Mouse (Mus musculus) yolk sac, embryonic 10.5 days (tissue): Measurements from ENCODE around the gene Zc2hc1b.
"Not testable (repeated sequence)": the region's sequence is repeated elsewhere in the genome, so short reads cannot be mapped to it uniquely, and the experiment has no call there.

Experiments used
- DNase-seq: peaks from one replicate; pipeline ENCODE4 v3.0.0-alpha.2; 2017; ENCODE audit warnings: low spot score

Gene Zc2hc1b

DNA sequence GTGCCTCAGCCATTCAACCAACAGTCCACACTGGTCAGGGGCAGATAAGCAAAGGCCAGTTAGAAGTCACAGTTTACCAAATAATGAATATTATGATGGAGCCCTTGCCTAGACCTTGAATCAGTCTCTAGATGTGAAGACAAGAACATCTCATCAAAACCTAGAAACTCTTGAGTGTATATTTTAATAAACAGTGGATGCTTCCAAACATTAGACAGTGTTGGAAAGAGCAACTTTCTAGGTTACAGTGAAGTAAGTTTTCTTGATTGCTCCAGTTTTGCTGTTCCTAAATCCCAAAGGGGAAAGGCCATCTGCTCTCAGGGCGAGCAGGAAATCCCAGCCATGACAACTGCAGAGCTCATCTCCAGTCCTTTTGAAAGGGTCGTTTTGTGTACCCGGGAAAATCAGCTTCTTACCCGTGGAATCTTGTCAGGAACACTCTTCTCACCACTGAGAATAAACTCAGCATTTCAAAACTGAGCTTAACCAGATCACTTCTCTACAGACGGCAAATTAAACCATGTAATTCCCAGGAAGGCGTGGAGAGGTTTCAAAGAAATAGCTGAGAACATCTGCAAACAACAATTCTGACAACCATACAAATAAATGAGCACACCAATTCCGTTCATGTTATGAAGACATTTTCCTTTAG is at the start of gene Zc2hc1b:
Zc2hc1b (minus strand) TSS at position 51 of the 652 bp plus-strand sequence.
- DNase-seq = no peak

DNA sequence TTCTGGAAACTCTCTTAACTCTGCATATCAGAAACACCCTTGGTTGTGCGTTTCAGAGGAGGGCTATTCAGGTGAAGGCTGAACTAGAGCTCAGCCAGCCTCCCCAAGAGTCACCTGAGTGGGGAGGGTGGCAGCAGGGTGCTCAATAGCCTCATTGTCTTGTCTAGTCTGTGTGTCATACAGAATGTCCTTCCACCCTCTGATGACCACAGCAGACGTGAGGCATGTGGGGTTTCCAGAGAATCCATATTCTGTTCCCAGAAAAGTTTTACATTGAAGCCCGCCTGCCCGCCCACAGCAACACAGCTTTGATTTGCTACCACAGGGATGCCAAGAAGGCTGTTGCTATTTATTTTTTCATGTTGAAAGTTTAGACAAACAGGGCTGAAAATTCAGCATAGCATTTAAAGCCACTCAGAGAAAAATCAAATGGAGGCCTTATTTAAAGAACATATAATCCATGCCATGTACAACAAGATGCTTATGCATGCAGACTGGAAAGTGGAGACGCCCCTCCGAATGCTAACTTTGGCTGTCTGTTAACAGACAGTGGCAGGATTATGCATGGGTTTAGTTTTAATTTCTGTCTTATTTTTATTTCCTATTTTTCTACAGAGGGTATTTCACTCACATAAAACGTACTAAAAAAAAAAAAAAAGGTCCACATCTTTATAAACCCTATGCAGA is 47.7 kb upstream of the Zc2hc1b start:
- no peak for DNase-seq

DNA sequence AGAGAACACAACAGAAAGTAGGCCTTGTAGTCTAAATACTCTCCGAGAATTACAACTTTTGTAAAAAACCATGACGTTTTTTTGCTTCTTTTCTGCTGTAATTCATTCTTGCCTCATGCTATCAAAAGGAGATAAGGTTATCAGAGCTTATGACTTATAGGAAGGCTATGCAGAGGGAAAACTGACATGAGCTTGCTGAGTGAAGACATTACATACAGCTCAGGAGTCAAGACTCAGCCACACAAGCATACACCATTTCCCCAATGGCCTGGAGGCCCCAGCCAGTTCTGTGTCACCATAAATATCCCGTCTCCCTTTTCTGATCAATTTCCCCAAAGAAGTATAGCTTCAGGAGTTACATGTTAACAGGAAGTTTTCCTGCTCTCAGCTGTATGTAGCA is 44.3 kb upstream of the Zc2hc1b start:
- DNase-seq = no peak

DNA sequence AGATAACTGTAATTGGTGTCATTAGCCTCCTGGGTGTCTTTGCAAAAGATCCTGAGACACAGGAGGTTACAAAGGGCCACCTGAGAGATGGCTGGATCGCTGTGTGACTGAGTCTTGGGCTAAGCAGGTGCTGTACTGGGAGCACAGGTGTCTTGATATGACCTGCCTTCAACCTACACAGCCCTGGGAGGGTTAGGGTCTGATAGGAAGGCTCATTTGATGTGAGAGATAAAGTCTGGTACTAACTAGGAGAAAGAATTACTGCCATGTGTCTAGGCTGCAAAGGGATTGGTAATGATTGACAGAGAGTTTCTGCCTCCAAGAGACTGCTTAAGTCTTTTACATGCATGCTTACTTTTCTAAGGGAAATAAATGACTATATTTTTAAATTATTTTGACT is 42.2 kb upstream of the Zc2hc1b start:
- DNase-seq = no peak

DNA sequence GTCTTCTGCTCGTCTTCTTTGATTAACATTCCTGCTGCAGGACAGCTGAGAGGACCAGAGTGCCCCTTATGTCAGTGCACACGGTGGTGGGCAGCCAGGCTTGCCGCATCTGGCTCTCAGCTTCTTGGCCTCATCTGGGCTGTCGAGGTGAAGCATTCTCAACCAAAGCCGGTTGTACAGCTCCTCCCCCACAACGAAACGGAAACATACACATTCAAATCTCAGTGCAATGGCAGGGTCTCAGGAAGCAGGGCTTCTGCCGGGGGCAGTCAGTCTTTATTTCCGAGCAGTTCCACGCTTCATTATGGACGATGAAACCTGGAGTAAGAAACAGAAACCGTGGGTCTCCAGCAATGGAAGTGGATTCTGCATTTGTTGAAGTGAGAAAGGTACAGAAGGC is 36.1 kb upstream of the Zc2hc1b start:
- DNase-seq = no peak

DNA sequence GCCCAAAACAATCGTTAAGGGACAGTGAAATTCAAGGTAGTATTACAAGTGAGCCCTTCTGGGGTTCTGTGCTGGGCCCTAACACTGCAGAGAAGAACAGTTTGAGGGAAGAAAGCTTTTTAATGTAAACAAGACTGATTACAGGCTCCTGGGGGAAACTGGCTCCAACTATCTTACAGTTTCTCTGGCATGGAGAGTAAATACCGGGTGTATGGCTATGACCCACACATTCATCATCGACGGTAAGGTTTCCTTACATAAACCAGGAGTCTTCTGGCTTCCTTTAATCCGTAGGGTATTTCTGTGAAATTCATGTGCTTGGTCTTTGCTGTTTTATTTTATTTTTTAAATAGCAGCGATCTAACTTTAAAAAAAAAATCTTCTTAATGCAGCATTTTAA is 35.0 kb upstream of the Zc2hc1b start:
- no peak for DNase-seq

DNA sequence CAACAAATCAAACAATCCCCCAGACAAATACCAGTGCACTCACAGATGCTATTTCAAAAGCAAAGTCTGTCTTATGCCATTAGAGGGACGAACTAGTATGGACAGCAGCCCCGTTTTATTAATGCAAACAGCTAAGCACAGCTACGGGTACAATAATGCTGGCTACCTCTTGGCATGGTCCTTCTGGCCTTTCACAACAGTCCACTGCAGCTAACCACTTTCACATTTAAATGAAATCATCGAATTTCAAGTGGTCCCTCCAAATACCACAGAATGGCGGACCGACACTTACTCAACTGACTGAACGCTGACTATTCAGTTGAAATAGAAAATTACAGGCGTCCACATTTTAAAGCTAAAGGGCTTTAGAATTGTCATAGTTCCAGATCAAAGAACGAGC is 34.5 kb upstream of the Zc2hc1b start:
- DNase-seq = no peak

DNA sequence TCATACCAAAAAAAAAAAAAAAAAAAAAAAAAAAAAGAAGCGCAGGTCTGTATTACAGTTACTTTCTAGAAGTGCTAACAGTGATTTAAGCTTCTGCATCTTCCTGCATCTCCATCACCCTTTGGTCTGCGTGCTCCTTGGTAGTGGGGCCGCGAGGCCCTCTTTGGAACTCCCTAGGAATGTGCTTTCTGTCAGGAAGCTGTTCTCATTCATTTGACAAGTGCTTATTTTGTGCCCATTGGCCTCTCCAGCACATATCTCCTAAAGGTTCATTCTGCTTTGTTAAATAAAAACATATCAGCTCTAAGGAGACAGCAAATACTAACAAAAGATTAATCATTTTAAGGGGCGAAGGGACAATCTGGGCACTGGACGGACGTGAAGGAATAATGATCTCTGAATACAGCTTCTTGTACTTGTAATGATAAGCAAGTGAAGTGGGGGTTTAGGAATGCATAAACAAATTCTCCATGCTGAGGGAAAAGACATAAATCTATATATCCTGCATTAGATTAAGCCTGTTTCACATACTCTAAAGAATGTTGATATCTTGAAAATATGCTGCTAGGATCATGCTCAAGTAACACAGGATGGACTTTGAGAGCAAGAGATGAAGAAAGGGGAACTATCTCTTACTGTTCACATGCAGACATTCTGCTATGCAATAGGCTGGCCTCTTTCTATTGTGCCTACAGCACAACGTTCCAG is 32.3 kb upstream of the Zc2hc1b start:
- DNase-seq = peak; percentile 46

DNA sequence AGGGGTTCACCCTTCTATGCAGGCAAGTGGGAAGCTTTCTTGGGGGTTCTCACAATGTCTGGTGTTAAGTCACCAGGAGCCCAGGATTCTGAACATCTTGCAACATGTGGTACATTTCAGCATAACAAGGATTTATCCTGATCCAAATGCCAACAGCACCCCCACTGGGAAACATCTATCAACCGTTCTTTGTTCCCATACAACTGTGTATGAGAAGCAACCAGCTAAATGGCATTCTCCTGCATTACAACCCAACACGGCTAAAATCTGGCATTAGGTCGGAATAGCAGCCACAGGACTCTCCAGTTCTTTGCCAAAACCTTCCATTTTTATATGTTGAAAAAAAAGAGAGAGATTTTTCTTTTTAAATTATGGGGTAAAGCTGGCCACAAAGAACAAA is 31.7 kb upstream of the Zc2hc1b start:
- DNase-seq = no peak

DNA sequence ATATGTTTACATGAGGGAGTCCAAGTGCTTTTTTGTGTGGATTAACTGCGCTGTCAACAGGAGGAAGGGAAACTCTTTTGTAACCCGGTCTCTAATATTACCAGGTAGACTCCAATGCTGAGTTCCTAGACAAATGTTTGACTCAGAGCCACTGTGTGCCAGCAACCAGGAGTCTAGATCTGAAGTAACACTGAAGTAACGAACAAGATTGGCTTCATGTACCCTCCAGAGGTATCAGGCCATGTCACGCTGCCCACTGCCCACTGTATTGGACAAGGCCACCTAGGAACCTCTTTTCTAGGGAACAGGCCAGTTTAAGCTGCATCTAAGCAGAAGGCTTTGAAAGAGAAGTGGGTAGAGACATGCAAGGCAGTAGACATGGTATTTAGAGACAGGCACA is 31.2 kb upstream of the Zc2hc1b start:
- DNase-seq = no peak

DNA sequence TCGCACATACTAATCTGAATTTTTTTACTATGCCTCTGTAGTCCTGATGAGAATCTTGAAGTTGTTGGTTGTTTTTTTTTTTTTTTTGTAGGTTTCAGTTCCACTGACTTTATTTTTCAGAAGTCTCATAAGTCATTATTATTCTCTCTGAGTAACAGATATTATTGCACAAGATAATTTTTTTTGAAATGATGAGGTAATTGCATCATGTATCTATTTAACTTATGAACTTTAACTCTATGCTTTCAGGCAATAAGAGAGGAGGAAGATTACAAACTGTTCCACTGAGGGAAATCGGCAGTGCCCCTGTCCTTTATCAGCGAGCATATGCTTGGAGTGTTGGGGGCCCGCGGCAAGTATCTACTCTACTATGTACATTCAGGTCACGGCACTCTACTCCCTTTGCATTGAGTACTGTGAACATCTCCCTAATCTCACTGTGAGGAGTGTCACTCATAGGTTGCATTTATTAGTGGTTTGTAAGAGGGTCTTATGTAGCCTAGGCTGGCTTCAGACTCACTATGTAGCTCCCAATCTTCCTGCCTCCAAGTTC is 24.0 kb upstream of the Zc2hc1b start:
- no peak for DNase-seq

DNA sequence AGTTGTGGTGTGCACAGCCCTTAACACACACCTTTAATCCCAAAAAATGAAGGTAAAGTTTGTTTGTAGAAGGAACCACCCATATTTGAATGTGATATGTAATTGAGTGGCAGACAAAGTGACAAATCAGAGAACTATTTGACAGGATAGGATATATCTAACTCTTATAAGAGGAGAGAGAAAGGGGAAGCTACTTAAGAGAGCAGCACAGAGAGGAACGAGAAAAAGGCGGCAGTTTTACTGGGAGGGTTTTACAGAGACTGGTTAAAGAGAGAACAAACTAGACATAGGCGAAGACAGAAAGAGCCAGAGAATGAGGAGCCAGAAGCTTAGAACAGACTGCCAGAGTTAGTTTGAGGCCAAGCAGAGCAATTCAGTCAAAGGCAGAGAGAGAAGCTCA is 23.0 kb upstream of the Zc2hc1b start:
- no peak for DNase-seq

DNA sequence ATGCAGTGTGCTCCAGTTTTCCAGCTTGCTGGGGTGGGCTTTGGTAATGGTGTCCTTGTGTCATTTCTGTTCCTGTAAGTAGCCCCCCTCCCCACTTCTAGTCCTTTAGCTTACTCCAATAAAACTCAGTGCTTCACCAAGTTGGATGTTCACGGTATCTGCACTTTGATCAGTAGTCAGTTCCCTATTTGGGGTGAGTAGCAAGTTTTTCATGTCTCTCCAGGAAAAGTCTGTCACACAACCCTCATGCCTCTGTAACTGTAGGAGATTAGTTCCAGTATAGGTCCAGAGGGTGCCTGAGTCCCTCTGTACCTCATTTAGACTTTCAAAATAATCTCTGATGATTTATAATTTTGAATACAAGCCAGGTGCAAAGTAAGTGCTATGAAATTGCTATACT is 21.4 kb upstream of the Zc2hc1b start:
- no peak for DNase-seq

DNA sequence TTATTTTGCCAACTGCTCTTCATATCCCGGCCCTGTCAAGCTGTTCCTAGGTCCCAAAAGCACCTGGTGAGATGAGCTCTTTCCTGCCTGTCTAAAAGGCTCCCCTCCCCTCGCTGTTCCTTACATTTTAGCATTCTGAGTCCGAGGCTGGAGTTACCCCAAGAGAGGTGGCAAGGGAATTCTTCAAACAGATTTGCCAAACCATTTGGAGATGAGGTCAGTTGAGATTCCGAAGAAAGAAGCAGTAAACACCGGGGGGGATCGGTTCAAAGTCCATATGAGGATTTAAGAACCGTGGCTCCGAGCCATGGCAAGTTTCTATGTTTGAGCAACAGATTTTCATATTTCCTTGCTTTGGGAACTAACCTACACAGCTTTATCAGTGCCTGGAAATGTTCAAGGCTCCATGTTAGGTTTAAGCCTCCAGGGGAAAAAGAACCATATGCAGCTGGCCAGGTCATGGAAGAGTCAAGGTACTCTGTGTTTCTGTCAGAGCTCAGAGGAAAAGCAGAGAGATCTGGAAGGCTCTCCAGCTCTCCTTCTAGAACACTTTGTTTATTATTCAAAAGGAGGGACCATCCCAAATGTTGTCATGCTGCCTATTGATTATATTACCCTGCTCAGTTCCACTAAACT is 19.2 kb upstream of the Zc2hc1b start:
- DNase-seq = no peak

DNA sequence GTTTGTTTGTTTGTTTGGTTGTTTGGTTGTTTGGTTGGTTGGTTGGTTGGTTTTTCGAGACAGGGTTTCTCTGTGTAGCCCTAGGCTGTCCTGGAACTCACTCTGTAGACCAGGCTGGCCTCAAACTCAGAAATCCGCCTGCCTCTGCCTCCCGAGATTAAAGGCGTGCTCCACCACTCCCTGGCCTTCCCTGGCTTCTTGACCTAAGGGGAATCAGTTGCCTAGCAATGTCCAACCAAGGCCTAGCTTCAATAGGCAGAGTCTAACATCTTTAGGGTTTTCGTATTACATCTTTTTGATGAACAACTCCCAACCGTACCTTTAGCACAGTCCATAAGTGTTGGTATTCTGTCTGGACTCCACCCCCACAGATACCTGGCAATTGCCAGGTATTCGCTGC is 15.7 kb upstream of the Zc2hc1b start:
- not testable (repeated sequence) for DNase-seq

DNA sequence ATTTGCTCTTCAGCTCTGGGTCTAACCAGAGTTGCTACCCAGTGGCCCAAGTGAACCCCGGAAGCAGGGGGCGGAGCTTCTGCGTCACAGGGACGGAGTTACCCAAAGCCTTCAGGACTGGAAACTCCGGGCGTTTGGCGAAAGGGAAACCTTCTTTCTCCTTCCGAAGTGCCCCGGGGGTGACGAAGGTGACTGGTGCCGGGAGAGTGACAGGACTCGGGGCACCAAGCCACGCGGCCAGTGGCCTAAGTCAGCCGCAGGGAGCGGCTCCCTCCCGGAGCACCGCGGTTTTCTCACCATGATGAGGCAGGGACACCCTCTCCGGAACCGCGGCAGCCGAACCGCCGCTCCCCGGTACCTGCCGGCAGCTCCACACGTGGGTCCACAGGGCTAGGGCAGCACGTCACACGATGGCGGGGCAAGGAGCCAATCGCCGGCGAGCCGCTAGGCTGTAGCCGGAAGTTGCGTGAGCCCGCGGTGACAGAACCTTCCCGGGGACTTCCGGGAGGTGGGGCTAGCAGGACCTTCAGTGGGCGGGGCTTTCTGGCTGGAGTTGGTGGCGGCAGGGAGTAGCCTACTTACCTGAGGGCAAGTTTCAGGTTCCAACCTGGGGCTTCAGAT is 15.0 kb upstream of the Zc2hc1b start, which contains the start of gene Ltv1:
Ltv1 (minus strand) TSS at position 438 of the 621 bp plus-strand sequence.
- DNase-seq = peak; percentile 93

DNA sequence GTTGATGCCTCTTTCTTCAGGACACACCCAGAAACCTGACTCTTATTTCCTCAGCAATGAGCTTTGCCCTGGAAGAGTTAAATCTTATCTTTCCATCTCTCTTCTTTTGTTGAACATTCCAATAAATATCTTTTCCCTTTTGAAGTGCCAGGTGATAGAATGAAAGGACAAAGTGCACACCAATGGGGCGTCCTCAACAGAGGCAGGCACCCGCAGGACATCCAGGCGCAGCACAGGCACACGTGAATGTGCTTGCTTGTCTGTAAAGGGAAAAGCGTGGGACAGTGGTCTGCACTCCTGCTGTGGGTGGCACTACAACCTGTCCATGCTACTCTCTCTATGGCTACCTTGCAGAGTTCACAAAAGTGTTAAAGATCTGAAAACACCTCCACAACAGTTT is 12.1 kb upstream of the Zc2hc1b start:
- DNase-seq = no peak

DNA sequence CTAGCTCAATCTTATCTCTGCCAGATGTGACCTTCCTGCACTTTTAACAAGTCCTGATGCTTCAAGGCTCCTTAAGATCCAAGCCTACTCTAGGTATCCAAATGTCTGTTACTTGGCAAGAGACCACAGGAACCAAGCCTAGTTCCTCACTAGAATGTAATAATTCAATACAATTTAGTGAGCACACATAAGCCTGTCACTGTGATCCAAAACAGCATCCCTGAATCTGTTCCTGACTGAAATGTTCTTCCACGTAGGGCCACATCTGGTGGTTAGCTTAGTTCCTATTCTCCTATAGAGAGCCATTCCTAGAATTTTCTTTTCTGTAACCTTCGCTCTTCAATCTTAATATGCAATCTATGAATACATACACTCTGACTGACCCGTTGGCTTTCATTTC is 8.9 kb upstream of the Zc2hc1b start:
- no peak for DNase-seq

DNA sequence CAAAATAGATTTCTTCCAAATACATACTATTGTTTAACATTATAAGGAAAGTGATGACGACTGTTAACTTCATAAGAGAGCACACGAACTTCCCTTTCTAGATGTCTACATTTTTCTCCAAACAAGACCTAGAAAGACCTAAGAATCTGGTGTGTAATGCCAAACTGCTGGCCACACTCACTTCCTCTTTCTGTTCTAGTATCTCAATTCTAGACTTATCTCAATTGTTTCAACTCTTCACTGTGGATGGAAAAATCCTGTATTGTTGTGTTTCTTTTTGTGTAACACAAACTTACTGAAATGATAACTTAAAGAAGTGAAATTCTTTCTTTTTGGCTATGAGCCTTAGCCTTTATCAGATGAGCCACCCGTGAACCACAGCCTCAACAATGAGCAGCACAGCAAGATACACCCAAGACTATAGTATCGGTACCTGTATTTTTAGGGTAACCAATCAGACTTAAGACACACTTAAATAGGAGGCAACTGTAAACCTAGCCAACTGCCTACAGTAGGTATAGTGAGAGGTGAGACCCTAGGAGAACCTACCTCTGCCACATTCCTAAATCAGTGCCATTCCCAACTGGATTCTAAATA is 6.4 kb upstream of the Zc2hc1b start:
- DNase-seq = no peak

DNA sequence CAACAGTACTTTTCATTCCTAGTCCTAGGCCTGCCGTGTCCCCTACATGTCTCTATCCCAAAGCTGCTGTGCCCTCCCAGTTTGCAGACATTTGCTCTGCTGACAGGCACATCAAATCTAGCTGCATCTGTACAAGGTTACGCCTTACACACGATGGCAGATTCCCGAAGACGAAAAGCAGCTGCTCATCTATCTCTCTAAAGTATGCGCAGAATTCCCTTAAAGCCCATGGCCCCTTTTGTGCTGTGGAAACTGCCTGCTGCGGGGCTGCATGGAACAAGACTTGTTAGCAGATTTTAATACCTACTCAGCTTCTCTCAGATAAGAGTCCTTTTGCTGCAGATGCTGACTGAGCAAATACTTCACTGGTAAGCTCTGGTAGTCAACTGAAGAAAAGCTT is 2.4 kb upstream of the Zc2hc1b start:
- peak; percentile 62 for DNase-seq

DNA sequence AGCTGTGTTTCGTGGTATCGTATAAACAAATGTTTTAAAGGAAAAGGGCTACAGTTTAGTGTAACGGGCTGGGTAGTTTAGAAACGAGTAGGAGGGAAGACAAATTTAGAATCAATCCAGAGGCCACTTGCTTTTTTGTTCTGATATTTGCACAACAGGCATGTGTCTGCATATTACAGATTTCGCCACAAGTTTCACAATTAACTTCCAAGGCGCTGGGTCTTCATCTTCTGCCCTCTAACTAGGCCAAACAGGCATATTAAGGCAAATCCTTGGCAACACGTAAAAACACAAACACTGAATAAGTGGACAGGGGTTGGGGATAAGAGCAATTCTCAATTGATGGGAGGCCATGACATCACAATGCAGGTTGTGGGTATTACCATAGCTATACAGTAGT is 2.0 kb downstream of the Zc2hc1b start:
- no peak for DNase-seq

DNA sequence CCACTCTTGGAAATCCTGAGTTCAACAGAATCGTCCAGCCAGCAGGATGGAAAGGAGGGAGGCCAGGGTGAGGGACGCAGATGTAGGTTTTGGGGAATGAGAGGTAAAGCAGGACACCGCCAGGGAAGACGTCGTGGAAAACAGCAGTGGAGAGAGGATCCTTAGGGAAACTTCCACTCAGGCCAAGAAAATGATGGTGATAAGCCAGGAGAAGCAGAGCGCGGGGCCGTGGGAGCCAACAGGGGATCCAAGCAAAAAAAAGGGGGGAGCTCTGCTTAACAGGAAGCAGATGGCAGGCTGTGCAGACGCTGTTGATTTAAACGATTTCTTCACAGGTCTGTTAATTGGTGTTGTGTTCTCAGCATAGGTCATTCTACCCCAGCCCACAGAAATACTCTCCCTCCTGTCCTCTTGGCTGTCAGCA is 5.0 kb downstream of the Zc2hc1b start:
- DNase-seq = no peak
